Mouse (Mus musculus): ENCODE measurements at regions not wholly inside any gene's neighbourhood (a gene's known extent, or its start where the extent isn't known, plus 50 kb on each side); places are given as distances from the start of the nearest gene placed in this dataset.
A peak's percentile ranks its signal among the peaks of the same experiment; 100 is the strongest.

GRCm38 (mm10) chr10:96438398-96439103, 178.3 kb upstream of the Btg1 start:
- ATAC-seq = no peak

GRCm38 (mm10) chr10:96442165-96442564, 174.6 kb upstream of the Btg1 start:
- ATAC-seq = no peak

- ATAC-seq = no peak
These were observed 166.5 kb upstream of the Btg1 start for GRCm38 (mm10) chr10:96450266-96450665.

- ATAC-seq = no peak
These were observed 161.9 kb upstream of the Btg1 start for GRCm38 (mm10) chr10:96454857-96455256.

- ATAC-seq = no peak
These were observed 158.3 kb upstream of the Btg1 start for GRCm38 (mm10) chr10:96458551-96458950.

GRCm38 (mm10) chr10:96459186-96459585, 157.6 kb upstream of the Btg1 start:
- ATAC-seq = peak; percentile 44

- no peak for ATAC-seq
These were observed 156.7 kb upstream of the Btg1 start for GRCm38 (mm10) chr10:96460151-96460550.

GRCm38 (mm10) chr10:96460617-96461338, 156.0 kb upstream of the Btg1 start:
- ATAC-seq = peak; percentile 75

- no peak for ATAC-seq
These were observed 150.8 kb upstream of the Btg1 start for GRCm38 (mm10) chr10:96465967-96466366.

- ATAC-seq = peak; percentile 86
These were observed 150.0 kb upstream of the Btg1 start for GRCm38 (mm10) chr10:96466845-96467244.

GRCm38 (mm10) chr10:96467661-96468060, 149.1 kb upstream of the Btg1 start:
- ATAC-seq = no peak

- peak; percentile 51 for ATAC-seq
These were observed 145.3 kb upstream of the Btg1 start for GRCm38 (mm10) chr10:96471523-96471922.

GRCm38 (mm10) chr10:96479350-96479749, 137.5 kb upstream of the Btg1 start:
- ATAC-seq = no peak

- no peak for ATAC-seq
These were observed 137.0 kb upstream of the Btg1 start for GRCm38 (mm10) chr10:96479786-96480185.

GRCm38 (mm10) chr10:96480453-96481324, 136.1 kb upstream of the Btg1 start:
- no peak for ATAC-seq

GRCm38 (mm10) chr10:96481325-96481638, 135.5 kb upstream of the Btg1 start:
- peak; percentile 46 for ATAC-seq

- no peak for ATAC-seq
These were observed 130.1 kb upstream of the Btg1 start for GRCm38 (mm10) chr10:96486724-96487123.

- no peak for ATAC-seq
These were observed 123.1 kb upstream of the Btg1 start for GRCm38 (mm10) chr10:96493706-96494105.

- no peak for ATAC-seq
These were observed 120.1 kb upstream of the Btg1 start for GRCm38 (mm10) chr10:96496700-96497099.

- peak; percentile 63 for ATAC-seq
These were observed 119.3 kb upstream of the Btg1 start for GRCm38 (mm10) chr10:96497482-96497881.

- ATAC-seq = no peak
These were observed 117.5 kb upstream of the Btg1 start for GRCm38 (mm10) chr10:96499274-96499673.

GRCm38 (mm10) chr10:96502090-96502728, 114.6 kb upstream of the Btg1 start:
- no peak for ATAC-seq

GRCm38 (mm10) chr10:96502736-96503135, 114.1 kb upstream of the Btg1 start:
- no peak for ATAC-seq

Data from inflammation-experienced regulatory T-cells, adult 6 months (primary cell).